Mouse (Mus musculus) cerebellum, adult 9-11 months (tissue): ENCODE measurements around the gene Ralgps1.

Experiments used
- DNase-seq: peaks from one replicate; pipeline ENCODE4 v3.0.0; 2022

The Ralgps1 gene

DNA sequence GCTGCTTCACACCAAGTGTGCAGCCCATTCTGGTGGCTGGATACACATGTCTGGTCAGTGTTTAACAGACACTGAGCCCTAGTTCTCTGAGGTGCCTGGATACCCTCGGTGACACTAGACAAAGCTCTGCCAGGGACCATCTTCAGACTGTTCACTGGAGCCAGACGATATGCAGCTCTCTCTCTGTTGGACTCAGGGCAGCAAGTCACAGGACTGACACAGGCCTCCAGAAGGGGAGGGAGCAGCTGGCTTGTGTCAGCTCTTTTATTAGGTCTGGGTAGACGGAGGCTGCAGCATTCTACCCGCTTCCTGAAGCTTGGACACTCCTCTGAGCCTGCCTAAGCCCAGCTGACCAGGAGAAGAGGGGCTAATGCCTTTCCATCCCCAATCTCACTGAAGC, 164.2 kb downstream of the Ralgps1 start:
- DNase-seq, result no peak

DNA sequence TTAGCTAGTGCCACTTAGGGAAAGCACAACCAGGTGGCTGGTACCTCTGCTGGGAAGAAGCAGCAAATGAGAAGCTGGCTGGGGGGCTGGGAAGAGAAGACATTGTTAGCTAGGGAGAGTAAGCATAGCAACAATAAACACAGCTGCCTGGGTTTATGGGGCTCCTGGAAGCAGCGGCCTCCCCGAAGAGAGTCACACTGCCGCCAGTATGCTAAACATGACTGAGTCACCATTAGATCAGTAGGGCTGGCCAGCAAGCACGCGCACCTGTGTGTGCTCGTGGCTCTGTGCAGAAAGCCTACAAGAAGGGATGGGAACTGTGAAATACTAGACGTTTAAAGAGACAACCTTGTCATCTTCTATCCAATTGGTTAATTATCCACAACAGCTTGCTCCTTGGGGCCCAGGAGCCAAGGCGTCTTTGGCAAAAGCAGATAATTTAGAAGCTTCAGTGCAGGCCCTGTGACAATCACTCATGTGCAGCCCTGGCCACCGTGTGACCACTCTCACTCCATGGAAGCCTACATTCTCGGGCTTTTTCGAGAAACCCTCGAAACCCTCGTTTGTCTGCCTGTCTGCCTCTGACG, 165.3 kb downstream of the Ralgps1 start:
- DNase-seq, result no peak

DNA sequence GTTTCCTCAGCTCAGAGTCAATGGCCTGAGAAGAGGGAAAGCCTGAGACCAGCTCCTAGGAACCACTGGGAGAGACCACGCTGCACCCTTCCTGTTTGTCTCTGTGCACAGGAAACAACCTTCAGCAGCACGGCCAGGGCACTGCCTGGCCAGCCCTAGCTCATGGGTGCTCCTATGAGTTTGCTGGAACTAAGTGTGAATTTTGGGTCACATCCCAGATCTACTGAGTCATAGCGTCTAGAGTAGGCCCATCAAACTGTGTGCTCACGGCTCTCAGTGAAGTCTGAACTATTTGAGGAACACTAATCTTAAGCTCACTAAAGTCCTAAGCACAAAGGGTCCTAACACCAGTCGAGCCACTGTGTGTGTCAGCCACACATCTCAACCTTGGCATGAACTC, 166.3 kb downstream of the Ralgps1 start:
- DNase-seq, result no peak

DNA sequence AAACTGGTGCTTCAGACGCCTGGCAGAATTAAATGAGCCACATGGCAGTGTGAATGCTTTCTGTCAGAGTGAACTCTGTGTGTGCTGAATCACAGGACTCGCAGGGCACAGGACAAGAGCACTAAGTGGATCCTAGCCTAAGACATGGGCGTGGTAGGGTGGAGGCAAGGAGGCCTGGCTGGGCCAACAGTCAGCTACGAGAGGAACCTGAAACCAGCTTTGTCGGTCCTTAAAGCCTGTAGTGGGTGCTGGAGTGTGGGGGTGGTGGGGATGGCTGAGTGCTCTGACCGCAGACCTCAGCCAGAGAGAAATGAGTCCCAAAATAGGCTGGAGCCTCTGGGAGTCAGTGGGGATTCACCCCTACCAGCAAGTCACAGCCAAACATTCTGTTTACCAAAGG, 168.0 kb downstream of the Ralgps1 start:
- no peak for DNase-seq

DNA sequence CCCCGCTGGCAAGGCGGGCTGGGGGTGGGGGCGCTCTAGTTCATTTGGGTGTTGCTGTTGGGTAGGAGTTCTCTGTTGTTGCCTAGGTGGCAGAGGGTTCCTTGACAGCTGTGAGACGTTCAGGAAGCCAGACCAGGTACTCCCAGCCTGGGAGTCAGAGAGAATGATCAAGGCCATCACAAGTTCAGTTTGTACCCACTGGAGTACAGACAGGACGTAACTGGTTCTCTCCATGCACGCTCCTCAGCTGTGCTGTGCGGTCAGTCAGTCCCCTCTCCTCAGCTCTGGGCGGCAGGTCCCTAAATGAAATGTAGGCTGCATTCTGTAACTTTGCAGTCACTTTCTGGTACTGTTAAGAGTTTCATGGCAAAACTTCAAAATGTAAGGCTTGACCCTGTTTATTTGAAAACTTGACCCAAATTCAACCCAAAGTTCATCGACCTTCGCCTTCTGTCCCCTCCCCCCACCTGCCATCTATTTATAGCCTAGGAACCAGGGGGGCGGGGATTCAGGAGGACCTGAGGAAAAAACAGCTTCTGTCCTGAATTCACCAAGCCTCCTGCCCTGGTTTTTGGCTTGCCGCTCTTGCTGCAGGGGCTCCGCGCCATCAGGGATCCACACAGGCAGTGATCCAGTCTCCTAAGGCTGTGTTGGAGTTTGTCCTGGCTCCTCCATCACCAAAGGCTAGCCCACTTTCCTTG, 170.8 kb downstream of the Ralgps1 start:
- DNase-seq, result no peak

DNA sequence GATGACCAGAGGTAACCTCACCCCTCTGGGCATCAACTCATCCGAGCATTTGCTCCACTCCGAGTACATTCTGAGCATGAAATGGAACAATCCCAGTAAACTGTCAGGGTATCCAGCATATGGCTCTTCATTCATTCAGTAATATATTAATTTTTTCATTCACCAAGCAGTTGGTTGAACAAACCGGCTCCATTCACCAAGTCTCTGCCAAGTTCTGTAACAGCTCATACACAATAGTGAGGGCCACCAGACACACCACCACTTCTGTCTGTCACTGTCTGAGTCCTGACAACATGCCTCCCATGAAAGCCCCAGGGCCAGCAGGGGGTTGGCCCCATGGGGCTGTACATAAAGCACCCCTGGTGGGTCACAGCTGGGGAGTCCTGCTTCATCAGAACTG, 181.3 kb downstream of the Ralgps1 start:
- no peak for DNase-seq

DNA sequence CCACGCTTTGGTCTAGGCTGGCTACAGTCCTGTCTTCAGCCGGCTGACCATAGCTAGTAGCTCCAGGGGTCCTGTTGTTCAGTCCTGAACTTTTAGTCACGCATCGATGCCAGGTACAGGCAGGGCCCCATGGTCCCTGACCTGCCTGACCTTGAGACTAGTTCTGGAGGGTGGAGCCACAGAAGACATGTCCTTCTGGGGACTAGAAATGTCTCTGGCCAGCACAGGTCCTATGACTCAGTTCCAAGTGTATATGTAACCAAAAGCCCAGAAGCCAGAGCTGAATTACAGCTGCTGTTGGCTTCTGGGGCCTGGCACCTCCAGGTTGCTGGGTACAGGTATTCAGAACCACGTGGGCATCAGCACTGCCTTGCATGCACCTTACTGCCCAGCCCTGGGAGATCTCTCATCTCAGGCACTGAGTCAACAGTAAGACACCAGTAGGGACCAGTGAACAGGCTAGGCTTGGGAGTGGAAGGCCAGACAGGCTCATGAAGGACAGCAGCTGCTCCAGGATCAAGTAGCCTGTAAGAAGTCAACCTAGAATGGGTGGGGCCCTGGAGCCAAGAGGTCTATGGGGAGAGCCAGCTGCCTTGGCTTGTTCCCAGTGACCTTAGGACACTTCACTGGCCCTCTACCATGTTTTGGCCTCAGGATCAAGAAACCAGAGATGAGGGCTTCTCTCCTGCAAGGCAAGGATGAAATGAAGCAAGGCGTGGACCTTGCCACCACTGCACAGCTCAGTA, 182.2 kb downstream of the Ralgps1 start:
- DNase-seq, result no peak

DNA sequence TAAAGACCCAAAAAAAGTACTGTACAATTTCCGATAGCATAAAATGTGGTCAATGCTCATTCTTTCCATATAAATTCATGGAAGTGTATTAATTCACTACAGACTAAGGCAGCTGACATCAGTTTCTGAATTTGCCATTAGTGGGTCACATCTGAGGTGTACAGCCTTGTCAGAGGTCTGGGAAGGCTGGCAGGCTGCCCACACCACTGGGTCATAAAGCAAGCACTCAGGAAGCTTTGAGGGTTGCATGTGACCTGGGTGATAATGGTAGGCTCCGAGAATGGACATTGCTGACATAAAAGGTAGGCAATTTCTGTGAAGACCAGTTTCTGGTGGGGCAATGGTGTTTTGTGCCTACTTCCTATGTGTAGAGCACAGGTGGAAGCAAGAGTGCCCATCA, 183.4 kb downstream of the Ralgps1 start:
- DNase-seq, result no peak

DNA sequence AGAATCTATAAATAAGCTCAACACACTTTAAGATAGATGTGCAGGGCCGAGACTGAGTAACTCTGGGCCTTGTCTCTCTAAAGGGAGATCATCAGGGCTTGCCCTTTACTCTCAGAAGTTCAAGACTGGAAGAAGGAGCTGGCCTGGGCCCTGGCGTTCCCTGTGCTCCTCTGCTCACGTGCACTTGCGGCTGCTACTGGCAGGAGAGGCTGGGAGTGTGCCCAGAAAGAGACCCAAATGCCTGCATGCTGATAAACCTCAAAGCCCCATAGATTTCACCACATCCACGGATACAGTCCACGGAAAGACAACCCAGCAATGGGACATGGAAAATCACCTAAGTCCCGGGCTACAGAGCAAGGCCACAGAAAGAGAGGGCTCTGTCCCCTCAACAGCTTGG, 184.8 kb downstream of the Ralgps1 start:
- DNase-seq, result no peak

DNA sequence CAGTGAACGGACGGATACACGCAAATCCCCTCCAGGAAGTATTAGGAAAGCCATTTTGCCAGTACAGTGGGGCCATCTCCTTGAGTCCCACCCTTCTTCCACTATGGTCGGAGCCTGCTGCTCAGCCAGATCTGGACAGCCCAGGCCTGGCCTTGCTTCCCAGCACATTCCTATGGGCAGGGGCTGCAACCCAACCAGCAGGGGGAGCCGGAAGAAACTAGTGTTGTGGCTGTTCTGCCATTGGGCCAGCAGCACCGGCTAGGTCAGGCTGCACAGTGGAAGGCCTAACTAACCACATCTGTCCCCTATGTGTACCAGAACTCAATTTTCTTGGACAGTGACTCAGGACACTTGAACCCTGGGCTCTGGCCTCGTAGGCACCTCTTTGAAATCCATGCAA, 186.0 kb downstream of the Ralgps1 start:
- no peak for DNase-seq

DNA sequence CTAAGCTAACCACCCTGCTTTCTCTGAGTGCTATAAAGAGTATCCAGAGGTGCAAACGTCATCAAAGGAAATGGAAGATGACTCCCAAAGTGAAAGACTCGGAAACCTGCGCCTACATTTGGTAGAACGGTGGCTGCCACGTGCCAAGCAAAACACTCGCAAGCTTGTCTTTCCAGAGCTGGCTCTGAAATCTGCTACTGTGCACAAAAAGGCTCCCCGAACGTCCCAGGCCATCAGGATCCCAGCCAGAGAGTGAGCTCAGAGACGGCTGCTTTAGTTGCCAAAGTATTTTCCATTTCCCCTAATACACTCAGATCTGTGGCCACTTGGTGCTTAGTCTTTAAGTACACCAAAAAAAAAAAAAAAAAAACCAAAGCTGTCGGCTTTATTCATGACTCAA, 186.6 kb downstream of the Ralgps1 start:
- no peak for DNase-seq

DNA sequence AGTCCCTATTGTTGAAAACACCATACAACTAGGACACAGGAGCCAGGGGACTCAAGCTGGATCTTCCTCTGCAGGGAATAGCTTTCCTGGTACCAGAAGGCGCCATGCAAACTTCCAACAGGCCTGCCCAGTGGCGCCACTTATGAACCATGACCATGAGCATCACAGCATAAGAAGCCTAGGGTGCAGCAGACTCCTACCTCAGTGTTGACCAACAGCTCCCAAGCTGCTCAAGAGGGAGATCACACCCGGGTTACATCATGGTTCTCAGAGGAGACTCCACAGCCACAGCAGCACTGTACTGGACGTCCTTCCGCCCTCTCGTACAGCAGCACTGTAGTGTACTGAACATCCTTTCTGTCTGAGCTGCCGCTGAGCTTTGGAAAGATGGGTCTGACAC, 188.0 kb downstream of the Ralgps1 start:
- no peak for DNase-seq

DNA sequence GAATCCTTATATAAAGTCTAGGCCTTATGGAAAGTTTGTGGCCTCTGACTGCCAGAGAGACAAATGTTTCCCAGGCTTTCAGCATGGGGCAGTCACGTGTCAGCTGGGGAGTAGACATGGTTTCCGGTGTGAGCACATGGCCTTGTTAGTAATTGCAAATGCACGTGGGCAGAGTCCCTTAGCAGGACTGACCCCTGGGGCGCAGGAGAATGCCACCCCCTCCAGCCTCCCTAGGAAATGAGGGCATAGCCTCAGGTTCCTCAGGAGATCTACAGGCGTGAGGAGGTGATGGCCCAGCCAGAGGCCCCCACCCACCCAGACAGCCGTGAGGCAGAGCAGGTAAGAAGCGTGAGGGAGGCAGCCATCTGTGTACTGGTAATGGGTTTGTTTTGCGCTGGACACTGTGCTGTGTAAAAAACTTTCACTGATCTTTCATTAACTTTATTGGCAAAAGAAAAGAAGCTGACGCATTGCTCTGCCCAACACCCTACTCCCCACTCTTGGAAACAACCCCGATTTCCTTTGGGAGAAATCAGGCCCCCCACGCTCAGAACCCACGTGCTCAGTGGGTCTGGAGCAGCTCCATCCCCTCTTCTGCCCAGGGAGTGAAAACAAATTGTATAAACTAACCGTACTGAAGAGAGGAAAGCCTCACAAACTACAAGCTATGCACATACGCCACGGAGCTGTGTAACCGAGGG, 191.2 kb downstream of the Ralgps1 start:
- no peak for DNase-seq

DNA sequence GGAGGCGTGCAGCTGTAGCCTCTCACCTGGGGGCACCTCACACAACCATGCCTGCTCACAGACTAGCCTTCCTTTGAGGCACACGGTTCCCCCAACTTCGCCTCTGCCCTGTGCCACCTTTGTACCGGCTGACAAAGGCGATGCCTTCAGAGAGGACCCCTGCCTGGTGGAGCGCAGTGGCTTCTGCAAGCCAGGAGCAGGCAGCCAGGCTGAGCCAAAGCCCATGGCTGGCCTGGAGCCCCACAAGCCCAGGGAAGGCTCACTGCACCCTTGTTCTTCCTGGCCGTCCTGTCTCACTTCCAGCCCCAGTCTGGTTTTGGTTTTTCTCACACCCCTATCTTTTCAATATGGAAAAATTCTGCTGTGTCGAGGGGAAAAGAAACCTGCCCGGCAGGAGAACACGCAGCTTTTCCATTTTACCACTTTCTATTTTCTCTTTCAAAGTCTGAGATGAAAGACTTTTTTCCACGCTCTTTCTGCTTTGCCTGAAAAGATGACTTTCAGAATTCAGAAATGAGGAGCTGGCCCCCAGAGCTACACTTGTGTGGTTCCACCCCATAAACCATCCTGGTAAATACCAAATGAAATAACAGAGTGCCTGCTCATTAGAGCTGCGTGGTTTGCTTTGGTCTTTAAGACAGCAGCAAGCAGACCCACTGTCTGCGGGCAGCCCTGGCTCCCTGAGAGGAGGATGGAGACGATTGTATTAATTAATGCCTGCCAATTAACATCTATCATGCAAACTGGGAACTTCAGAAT, 191.9 kb downstream of the Ralgps1 start:
- no peak for DNase-seq

DNA sequence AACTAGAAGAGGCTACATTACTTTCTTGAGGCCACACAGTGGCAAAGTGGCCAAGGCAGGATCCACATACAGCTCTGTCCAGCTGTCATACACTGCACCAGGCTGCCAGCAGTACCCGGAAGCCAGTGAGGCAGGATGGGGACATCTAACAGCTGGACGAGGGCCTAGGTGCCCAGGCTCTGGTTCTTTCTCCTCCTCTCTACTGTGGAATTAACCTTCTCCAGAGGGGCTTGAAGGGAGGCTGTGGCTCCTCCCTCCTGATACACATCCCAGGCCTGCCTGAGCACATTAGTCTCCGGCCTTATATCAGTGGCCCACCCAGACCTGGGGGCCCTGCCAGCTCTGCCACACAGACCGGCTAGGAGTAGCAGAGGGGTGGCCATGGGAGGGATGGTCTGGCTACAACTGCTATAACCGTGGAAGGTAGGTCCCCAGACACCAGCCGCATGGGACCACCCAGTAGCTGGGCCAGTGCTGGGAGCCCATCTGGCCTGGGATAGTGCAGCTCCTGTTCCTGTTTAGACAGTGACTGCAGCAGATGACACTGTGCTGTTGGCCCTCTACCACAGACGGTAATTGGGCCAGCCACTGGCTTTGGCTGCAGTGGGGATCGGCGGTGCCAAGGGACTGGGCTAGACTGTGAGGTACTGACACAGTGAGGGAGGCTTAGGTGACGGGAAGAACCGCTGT, 192.9 kb downstream of the Ralgps1 start:
- peak; percentile 84 for DNase-seq

DNA sequence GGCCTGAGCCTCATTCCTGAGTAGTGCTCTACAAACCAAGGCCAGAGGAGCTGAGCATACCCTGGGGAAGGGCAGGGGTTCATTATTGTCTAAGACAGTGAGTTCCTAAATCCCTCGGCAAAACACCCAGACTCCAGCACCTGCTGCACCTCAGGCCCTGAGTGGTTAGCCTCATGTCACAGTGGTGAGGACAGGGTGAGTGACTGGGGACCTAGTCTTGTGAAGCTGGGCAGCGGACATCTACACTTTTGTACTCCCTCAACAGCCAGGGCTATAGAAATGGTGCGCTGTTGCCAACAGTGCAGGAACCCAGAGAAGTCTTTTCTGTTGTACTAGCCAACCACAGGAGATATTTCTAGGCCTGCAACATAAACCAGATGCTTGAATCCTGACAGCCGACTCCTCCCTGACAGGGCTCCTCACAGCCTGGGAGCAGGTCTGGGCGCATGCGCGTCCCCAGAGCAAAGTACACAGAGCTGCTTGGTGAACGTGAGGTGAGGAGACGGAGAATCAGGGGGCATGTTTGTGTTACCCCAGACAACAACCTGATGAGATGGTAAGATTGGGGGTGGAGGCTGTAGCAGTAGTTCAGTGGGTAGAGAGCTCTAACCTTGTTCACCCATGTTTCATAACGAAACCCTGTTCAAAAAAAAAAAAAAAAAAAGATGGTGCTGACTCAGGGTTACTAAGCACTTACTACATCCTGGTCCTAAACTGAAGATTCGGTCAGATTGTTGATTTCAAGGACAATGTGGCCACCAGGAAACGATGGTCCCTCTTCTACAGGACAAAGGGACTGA, 193.6 kb downstream of the Ralgps1 start:
- DNase-seq, result no peak

DNA sequence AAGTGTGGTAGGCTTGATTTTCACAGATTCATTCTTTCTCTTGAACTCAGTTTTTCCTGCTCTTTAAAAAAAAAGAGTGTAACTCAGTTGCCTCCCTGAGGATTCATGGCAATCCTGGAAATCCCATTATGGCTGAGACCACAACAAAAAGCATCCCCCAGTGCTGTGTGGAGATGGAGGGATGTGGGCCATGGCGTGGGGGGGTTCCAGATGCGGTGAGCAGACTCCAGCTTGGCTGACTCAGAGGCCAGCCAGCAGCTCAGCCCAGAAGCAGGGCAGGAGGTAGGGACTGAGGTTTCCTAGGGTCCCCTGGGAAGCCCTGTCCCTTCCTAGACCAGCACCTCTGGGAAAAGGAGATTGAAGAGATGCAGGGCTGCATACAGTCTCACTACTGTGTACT, 194.4 kb downstream of the Ralgps1 start:
- no peak for DNase-seq

DNA sequence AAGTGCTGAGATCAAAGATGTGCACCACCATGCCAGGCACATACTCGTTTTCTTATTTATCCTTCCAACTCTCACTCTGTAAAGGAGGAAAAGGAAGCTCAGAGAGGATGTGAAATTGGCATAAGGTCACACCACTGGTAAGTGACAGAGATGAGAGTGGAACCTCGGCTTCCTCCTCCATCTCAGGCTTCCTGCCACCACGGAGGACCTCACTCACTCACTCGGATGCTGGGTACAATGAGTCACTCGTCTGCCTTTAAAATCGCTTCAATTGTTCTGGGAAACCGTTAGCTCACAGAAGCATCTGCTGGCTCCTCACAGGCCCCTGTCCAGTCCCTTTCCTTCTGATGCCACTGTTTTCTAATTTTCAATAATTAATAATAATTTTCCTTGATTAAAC, 194.8 kb downstream of the Ralgps1 start:
- DNase-seq, result no peak

DNA sequence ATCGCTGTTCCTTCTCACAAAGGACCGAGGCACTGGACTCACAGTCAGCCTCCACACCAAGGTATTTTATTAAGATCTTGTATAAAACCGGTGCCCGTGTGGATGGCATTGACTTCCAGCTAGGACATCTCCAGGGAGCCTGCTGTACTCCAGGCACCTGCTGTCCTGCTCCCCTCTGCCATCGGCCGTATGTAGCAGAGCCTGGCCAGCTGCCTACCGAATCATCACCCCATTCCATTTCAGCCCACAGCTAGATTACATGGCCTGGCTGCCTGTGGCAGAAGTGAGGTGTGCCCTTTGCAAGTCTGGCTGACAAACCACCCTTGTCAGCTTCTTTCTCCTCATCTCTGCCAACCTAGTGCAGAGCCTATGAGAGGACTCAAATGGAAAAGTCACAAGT, 197.6 kb downstream of the Ralgps1 start:
- peak; percentile 16 for DNase-seq

DNA sequence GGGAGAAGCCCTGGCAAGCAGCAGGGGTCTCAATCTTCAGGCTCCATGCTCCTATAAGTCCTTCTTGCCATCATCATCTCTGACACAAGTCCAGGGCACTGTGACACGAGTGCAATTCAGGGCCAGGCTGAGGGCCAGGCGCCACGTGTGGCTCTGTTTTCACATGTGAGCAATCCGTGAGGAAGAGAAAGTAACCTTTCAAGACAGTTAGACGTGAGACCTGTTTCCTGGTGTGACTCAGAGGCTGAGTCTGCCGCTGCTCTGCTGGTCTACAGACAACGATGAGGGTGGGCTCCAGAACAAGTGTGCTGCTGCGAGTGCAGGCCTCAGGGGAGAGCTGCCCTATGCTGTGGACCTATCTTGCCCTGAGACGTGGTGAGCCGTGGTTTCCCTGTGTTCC, 198.2 kb downstream of the Ralgps1 start:
- DNase-seq, result peak; percentile 19

DNA sequence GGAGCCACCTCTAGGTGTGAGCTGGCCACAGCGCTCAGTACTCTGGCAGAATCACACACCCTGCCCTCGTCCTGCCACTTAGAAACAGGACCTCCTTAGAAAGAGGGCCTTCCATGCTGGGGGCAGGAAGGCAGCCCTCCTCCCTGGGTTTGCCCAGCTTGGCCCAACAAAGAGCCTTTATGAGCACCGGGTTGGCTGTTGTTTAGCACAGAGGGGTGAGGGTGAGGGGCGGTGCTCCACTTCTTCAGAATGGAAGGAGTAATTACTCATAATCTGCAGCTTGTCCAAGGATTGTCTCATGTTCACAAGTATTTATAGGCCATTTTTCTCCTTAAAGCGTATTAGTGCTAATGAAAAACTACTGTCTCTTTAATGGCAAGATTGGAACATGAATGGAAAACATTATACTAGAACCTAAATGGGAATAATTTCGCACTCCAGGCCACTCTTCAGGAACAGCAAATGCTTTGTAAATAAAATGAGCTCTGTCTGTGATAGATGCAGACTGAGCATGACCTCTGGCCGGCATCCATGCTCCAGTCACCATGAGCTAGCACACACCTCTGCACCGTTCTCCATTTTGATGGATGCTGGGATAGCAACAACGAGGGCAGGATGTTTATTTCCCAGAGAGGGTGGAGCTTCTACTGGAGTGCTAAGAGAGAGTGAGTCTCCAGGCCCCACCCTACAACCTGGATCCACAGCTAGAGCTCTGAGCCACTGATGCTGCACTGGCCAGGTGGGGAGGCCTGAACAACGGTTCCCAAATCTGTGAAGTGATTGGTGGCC, 200.3 kb downstream of the Ralgps1 start:
- no peak for DNase-seq
